Comparison of ENCODE assay signal across 23 mouse cellular contexts in genomic region chr4:137366097-137366496, GRCm38 (mm10). TPM values are rescaled to one million over a fixed set of nuclear protein-coding genes. Genes with fewer than 3 reads are reported as not detected.
DNase-seq lines count a peak whose midpoint lies in the region; ATAC-seq and TF ChIP-seq lines count a peak whose summit lies in the region.
"Had no signal": no experiment of that assay in that cellular context is flagged by ENCODE, and none has a peak within 500 bp of the region (broad histone marks: within the 10 kb centered on the region; RNA-seq: fewer than 3 reads in every experiment).

No protein-coding gene starts in this region.

- H3K4me3 ChIP-seq in liver, embryonic 16.5 days (ENCODE audit: low read depth, low read length), result no peak overlapping the region
- H3K4me3 ChIP-seq in thymus, adult 2 months (ENCODE audit: control insufficient read depth, insufficient read depth, low read length), result no peak overlapping the region
- no peak overlapping the region for H3K4me3 ChIP-seq in macrophage (ENCODE audit: inconsistent target)
- no peak overlapping the region for H3K4me3 ChIP-seq in kidney, embryonic 16.5 days (ENCODE audit: low read length)
- H3K4me3 ChIP-seq: embryonic facial prominence, embryonic 10.5 days; forebrain, embryonic 13.5 days; gastrocnemius, adult 2 months; heart, embryonic 13.5 days; hindbrain, embryonic 12.5 days had no signal

- H3K79me2 ChIP-seq in macrophage (ENCODE audit: inconsistent target), result peaks cover 19% of the 10 kb centered on the region; the same call in 1 of the 2 replicates

- 0 out of 2 replicates have a peak overlapping the region, but pooled peaks have one; percentile 31 for H3K27ac ChIP-seq in liver, embryonic 16.5 days (ENCODE audit: low read length)
- peak overlapping the region; percentile 1; the same call in 1 of the 2 replicates for H3K27ac ChIP-seq in thymus, adult 2 months (ENCODE audit: control insufficient read depth, insufficient read depth, low read length)
- H3K27ac ChIP-seq in macrophage, result peak overlapping the region; percentile 97
- no peak overlapping the region for H3K27ac ChIP-seq in kidney, embryonic 16.5 days (ENCODE audit: low read length)
- H3K27ac ChIP-seq: embryonic facial prominence, embryonic 10.5 days; forebrain, embryonic 13.5 days; heart, embryonic 13.5 days; hindbrain, embryonic 12.5 days; hindbrain, postnatal 0 days had no signal

- no peak for TF ChIP-seq CTCF in thymus, adult 2 months (IDR thresholded peaks at IDR 0.05; ENCODE audit: borderline replicate concordance, control insufficient read depth, extremely low read depth, insufficient read depth, low read length, poor library complexity)

- H3K9ac ChIP-seq in liver, embryonic 16.5 days (ENCODE audit: low read depth, low read length), result no peak overlapping the region
- H3K9ac ChIP-seq in kidney, embryonic 16.5 days (replicated peaks; ENCODE audit: low read length), result no peak overlapping the region
- H3K9ac ChIP-seq: forebrain, embryonic 13.5 days; heart, embryonic 13.5 days; hindbrain, embryonic 12.5 days had no signal

- no peaks in the 10 kb centered on the region for H3K27me3 ChIP-seq in liver, embryonic 16.5 days (ENCODE audit: control insufficient read depth, insufficient read depth, low read depth, low read length)
- H3K27me3 ChIP-seq in thymus, adult 2 months (ENCODE audit: control insufficient read depth, insufficient read depth, low read length), result no peaks in the 10 kb centered on the region
- H3K27me3 ChIP-seq in kidney, embryonic 16.5 days (ENCODE audit: insufficient read depth, low read length), result no peaks in the 10 kb centered on the region
- H3K27me3 ChIP-seq: CH12.LX; forebrain, embryonic 13.5 days; heart, embryonic 13.5 days; hindbrain, embryonic 12.5 days had no signal

- no peak for ATAC-seq in liver, embryonic 16.5 days (ENCODE audit: low read depth)
- no peak for ATAC-seq in kidney, embryonic 16.5 days (ENCODE audit: low FRiP score, low TSS enrichment)
- ATAC-seq: forebrain, embryonic 13.5 days; hindbrain, postnatal 0 days had no signal

- H3K4me1 ChIP-seq in liver, embryonic 16.5 days (ENCODE audit: control insufficient read depth, low read depth, low read length), result peaks cover 4% of the 10 kb centered on the region
- H3K4me1 ChIP-seq in thymus, adult 2 months (replicated peaks; ENCODE audit: control insufficient read depth, insufficient read depth, low read length), result peaks cover 31% of the 10 kb centered on the region
- H3K4me1 ChIP-seq in kidney, embryonic 16.5 days (ENCODE audit: insufficient read depth, low read length), result peaks cover 21% of the 10 kb centered on the region

- 59% methylated on average over 4 of the region's 4 CpGs for WGBS in liver, embryonic 16.5 days (ENCODE audit: insufficient replicate concordance)
- WGBS in thymus, adult 2 months, result 93% methylated on average over 4 of the region's 4 CpGs
- WGBS in macrophage (ENCODE audit: missing documents), result 59% methylated on average over 4 of the region's 4 CpGs
- WGBS in kidney, embryonic 16.5 days, result 87% methylated on average over 4 of the region's 4 CpGs

- no peaks in the 10 kb centered on the region for H3K36me3 ChIP-seq in liver, embryonic 16.5 days (ENCODE audit: control insufficient read depth, insufficient read depth)
- H3K36me3 ChIP-seq in thymus, adult 2 months (ENCODE audit: control insufficient read depth, insufficient read depth, low read length), result no peaks in the 10 kb centered on the region
- no peaks in the 10 kb centered on the region for H3K36me3 ChIP-seq in macrophage (ENCODE audit: inconsistent target)
- no peaks in the 10 kb centered on the region for H3K36me3 ChIP-seq in kidney, embryonic 16.5 days (ENCODE audit: insufficient read depth, low read length)
- H3K36me3 ChIP-seq: embryonic facial prominence, embryonic 10.5 days; heart, embryonic 13.5 days; hindbrain, embryonic 12.5 days had no signal

- TF ChIP-seq POLR2A in thymus, adult 2 months (IDR thresholded peaks at IDR 0.05; ENCODE audit: control insufficient read depth, extremely low read depth, insufficient read depth, low read length, poor library complexity), result no peak

- DNase-seq in liver, result no peak
- DNase-seq in thymus, adult 2 months, result no peak
- no peak for DNase-seq in thymus, postnatal 10 days (ENCODE audit: low spot score in 2 of 2)
- DNase-seq: adrenal gland, adult 2 months; adrenal gland, postnatal 25 days; cerebellum, adult 18-20 months; cerebellum, adult 9-11 months; gastrocnemius, adult 2 months; gastrocnemius, postnatal 25 days; heart, postnatal 4 days had no signal

- no peaks in the 10 kb centered on the region for H3K9me3 ChIP-seq in liver, embryonic 16.5 days (replicated peaks; ENCODE audit: control insufficient read depth, low read length)
- H3K9me3 ChIP-seq in kidney, embryonic 16.5 days (ENCODE audit: low read length), result no peaks in the 10 kb centered on the region
- H3K9me3 ChIP-seq: embryonic facial prominence, embryonic 10.5 days; forebrain, embryonic 13.5 days; heart, embryonic 13.5 days; hindbrain, embryonic 12.5 days had no signal

- H3K4me2 ChIP-seq in liver, embryonic 16.5 days (ENCODE audit: low read depth, low read length), result no peak overlapping the region
- H3K4me2 ChIP-seq in kidney, embryonic 16.5 days (replicated peaks; ENCODE audit: low read depth, low read length), result no peak overlapping the region
- H3K4me2 ChIP-seq: forebrain, embryonic 13.5 days; heart, embryonic 13.5 days; hindbrain, embryonic 12.5 days had no signal

RNA-seq across cellular contexts. Expression of gene Cdc42, which starts 8.6 kb away (rescaled TPM):
- polyA plus RNA-seq in liver, embryonic 16.5 days (2015; fragmentation: Nextera tagmentation; extraction: Ambion mirVana), result 235 and 242 TPM in 2 replicates
- 80.3 and 94.4 TPM in 2 replicates for polyA plus RNA-seq in thymus, adult 2 months (2012; rRNA removed)
- 100 to 1,000 TPM; 124 to 290 (median 239) TPM for total RNA-seq in macrophage (2018; cell fraction: chromatin; rRNA removed)
- total RNA-seq in macrophage (2018; cell fraction: cytosol; rRNA removed), result 100 to 1,000 TPM; 731 to 913 (median 795) TPM
- 100 to 1,000 TPM; 294 to 817 (median 419) TPM for total RNA-seq in macrophage (2018; cell fraction: nucleus; rRNA removed)
- polyA plus RNA-seq in macrophage (2018), result 706 to 958 TPM (median 881 TPM) in 3 replicates
- 739 and 758 TPM in 2 replicates for polyA plus RNA-seq in kidney, embryonic 16.5 days (2015; fragmentation: Nextera tagmentation; extraction: Ambion mirVana)

RNA-seq across cellular contexts. Expression of gene Cela3a, which starts 43.5 kb away (rescaled TPM):
- polyA plus RNA-seq in liver, embryonic 16.5 days (2015; fragmentation: Nextera tagmentation; extraction: Ambion mirVana), result not detected in 2 replicates
- polyA plus RNA-seq in thymus, adult 2 months (2012; rRNA removed), result not detected in 2 replicates
- not detected for total RNA-seq in macrophage (2018; cell fraction: chromatin; rRNA removed)
- total RNA-seq in macrophage (2018; cell fraction: cytosol; rRNA removed), result not detected
- not detected for total RNA-seq in macrophage (2018; cell fraction: nucleus; rRNA removed)
- polyA plus RNA-seq in macrophage (2018), result not detected in 3 replicates
- not detected in 2 replicates for polyA plus RNA-seq in kidney, embryonic 16.5 days (2015; fragmentation: Nextera tagmentation; extraction: Ambion mirVana)
- total RNA-seq: adrenal gland, adult 2 months; adrenal gland, postnatal 25 days; CH12.LX; gastrocnemius, adult 2 months; gastrocnemius, postnatal 25 days; granulocyte monocyte progenitor cell, adult 5-6 weeks; heart, postnatal 4 days; hindbrain, postnatal 0 days had no signal
- polyA plus RNA-seq: adrenal gland, adult 2 months; brain, embryonic 14.5 days; embryonic facial prominence, embryonic 10.5 days; embryonic facial prominence, embryonic 14.5 days; forebrain, embryonic 13.5 days; heart, embryonic 13.5 days; heart, postnatal 0 days; hindbrain, embryonic 12.5 days; hindbrain, postnatal 0 days had no signal
